Mouse (Mus musculus) small intestine, adult 2 months (tissue): ENCODE data around the gene Gm4969. TPM values are rescaled to one million over a fixed set of nuclear protein-coding genes. Genes with fewer than 3 reads are reported as not detected.
A peak's percentile ranks its signal among the peaks of the same experiment; 100 is the strongest.

Experiments
- H3K27ac ChIP-seq: fragments of 200-500 bp; 2 replicates; pipeline ENCODE4 v1.5.1; 2012; ENCODE audit warnings: low read depth, low read length, control low read depth, inconsistent platforms; ENCODE audit not compliant: insufficient read depth
- H3K27me3 ChIP-seq: fragments of 200-500 bp; 2 replicates; pipeline ENCODE4 v1.6.1; 2012; ENCODE audit warnings: mild to moderate bottlenecking, moderate library complexity, low read length, inconsistent platforms; ENCODE audit not compliant: control insufficient read depth, insufficient read depth
- H3K36me3 ChIP-seq: fragments of 200-500 bp; 2 replicates; pipeline ENCODE4 v1.6.1; 2012; ENCODE audit warnings: mild to moderate bottlenecking, low read length, control low read depth, inconsistent platforms; ENCODE audit not compliant: control insufficient read depth, insufficient read depth
- H3K4me1 ChIP-seq: fragments of 200-500 bp; 2 replicates; pipeline ENCODE4 v1.6.1; 2012; ENCODE audit warnings: low read length, inconsistent platforms, mixed read lengths; ENCODE audit not compliant: control insufficient read depth, insufficient read depth, insufficient read length
- H3K4me3 ChIP-seq: fragments of 200-500 bp; 2 replicates; pipeline ENCODE4 v1.5.1; 2012; ENCODE audit warnings: low read depth, mild to moderate bottlenecking, control low read depth, inconsistent platforms, low read length, moderate library complexity
- CTCF ChIP-seq: fragments of 200-500 bp; IDR thresholded peaks from 2 replicates; pipeline ENCODE4 v1.5.1; 2012; ENCODE audit warnings: low read depth, mild to moderate bottlenecking, control low read depth, inconsistent platforms, low read length, moderate library complexity, mixed read lengths; ENCODE audit not compliant: insufficient replicate concordance, insufficient read length; ENCODE audit errors: extremely low read depth
- POLR2A ChIP-seq: fragments of 200-500 bp; IDR thresholded peaks from 2 replicates; pipeline ENCODE4 v1.6.1; 2012; ENCODE audit warnings: low read depth, mild to moderate bottlenecking, control low read depth, inconsistent platforms, low read length, moderate library complexity
- WGBS: fragments of 180-500 bp; shearing (Covaris S2); methylation state at CpG from one replicate; pipeline ENCODE4 v1.1.7; 2018; 5-methylcytosine and 5-hydroxymethylcytosine counted together
- polyA plus RNA-seq: library from polyadenylated mRNA; depleted of rRNA; stranded (reverse); fragments of >200 nt; gene quantifications from 2 replicates; pipeline ENCODE4 v1.2.3, GENCODE M21; 2012

Gm4969 gene
- polyA plus RNA-seq, 1 experiment: not detected

- TF ChIP-seq POLR2A: peak; percentile 86
- no peak for TF ChIP-seq CTCF
- peaks cover 3% of the 10 kb centered on the region; the same call in 1 of the 2 replicates for H3K4me1 ChIP-seq
These were observed 30.8 kb upstream of the Gm4969 start, which contains the start of gene Qpctl for GRCm38 (mm10) chr7:19148875-19149541. TSS of gene Qpctl (minus strand) at chr7:19149291.

GRCm38 (mm10) chr7:19148180-19148874 lies 30.2 kb upstream of the Gm4969 start:
- WGBS: 9% methylated on average over 20 of the region's 20 CpGs
- Histone ChIP-seq H3K4me3 (peak overlapping the region; percentile 87), H3K27me3 (no peaks in the 10 kb centered on the region), H3K36me3 (peaks cover 7% of the 10 kb centered on the region; the same call in 1 of the 2 replicates), H3K27ac (peak overlapping the region; percentile 70; the same call in 1 of the 2 replicates), H3K4me1 (peaks cover 3% of the 10 kb centered on the region; the same call in 1 of the 2 replicates)
- no peak for TF ChIP-seq POLR2A
- no peak for TF ChIP-seq CTCF

More at GRCm38 (mm10) chr7:19148875-19149541, 30.8 kb upstream of the Gm4969 start, which contains the start of gene Qpctl:
- peaks cover 10% of the 10 kb centered on the region; the same call in 1 of the 2 replicates for H3K36me3 ChIP-seq
- peak within 1 kb of the TSS; percentile 87 for H3K4me3 ChIP-seq
- H3K27me3 ChIP-seq: no peaks in the 10 kb centered on the region
- H3K27ac ChIP-seq: peak within 1 kb of the TSS; percentile 70
- under 1% methylated on average over 43 of the region's 43 CpGs for WGBS

DNA sequence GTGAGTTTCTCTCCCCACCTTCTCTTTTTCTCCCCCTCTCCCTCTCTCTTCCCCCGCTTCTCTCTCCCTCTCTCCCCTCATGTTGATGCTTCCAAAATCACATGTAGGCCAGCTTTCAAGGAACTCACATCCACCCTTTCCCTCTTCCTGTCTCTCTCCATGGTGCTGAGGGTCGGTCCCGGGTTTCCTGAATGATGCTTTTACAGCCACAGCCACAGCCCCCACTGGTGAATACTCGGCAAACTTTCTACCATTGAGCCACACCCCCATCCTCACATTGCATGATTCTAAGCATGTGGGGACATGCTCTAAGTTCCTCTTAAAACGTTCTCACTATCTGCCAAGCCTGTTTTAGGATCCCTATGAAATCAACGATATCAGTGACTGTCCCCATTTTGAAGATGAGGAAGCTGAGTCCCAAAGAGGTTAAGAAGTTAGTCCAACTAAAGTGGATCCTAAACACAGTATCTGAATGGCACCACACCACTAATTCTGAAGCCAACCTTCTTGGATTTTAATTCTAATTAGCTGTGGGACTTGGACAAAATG lies 29.4 kb upstream of the Gm4969 start:
- WGBS: 45% methylated on average over 6 of the region's 6 CpGs
- Histone ChIP-seq H3K27ac (no peak overlapping the region), H3K36me3 (peaks cover 4% of the 10 kb centered on the region; the same call in 1 of the 2 replicates), H3K4me3 (no peak overlapping the region), H3K27me3 (no peaks in the 10 kb centered on the region), H3K4me1 (peaks cover 3% of the 10 kb centered on the region; the same call in 1 of the 2 replicates)
- no peak for TF ChIP-seq CTCF
- TF ChIP-seq POLR2A: no peak

DNA sequence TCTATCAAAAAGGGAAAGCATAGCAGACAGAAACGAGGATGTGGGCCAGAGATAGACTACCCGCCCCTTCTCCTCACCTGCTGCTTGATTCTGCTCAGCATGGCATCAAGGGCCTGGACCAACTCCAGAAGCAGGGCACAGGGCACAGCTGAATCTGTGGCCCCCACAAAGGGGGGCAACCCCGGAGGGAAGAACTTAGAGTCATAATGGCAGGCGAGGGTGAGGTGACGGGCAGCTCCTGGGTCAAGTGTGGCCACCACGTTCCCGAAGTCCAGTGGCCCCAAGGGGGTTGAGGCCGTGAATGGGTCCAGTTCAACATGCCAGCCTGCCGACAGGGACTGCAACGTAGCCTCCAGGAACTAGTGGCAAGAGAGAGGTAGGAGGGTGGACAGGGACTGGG lies 28.6 kb upstream of the Gm4969 start:
- H3K4me3 ChIP-seq: no peak overlapping the region
- no peak overlapping the region for H3K27ac ChIP-seq
- peaks cover 3% of the 10 kb centered on the region; the same call in 1 of the 2 replicates for H3K4me1 ChIP-seq
- TF ChIP-seq POLR2A: no peak
- TF ChIP-seq CTCF: no peak
- peaks cover under 1% of the 10 kb centered on the region; the same call in 1 of the 2 replicates for H3K36me3 ChIP-seq
- H3K27me3 ChIP-seq: no peaks in the 10 kb centered on the region
- WGBS: 89% methylated on average over 10 of the region's 10 CpGs

DNA sequence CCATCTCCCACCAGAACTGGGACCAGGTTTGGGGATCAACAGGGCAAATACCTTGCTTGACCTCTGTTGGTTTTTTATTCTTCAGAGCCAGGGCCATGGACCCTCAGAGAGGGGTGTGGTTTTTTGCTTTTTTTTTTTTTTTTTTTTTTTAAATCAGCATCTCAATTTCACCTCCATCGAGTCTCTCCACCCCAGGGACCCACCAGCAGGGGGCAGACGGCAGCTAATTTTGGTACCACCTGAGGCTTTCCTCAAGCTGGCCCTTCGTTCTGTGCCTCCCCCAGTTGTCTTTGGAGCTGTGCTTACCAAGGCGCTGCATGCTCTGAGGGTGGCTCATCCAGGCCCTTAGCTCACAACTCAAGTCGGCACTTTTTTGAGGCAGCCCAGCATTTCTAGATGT lies 19.2 kb upstream of the Gm4969 start:
- H3K27ac ChIP-seq: no peak overlapping the region
- WGBS: 48% methylated on average over 5 of the region's 5 CpGs
- H3K4me3 ChIP-seq: no peak overlapping the region
- H3K36me3 ChIP-seq: peaks cover 51% of the 10 kb centered on the region
- H3K4me1 ChIP-seq: no peaks in the 10 kb centered on the region
- peak; percentile 52; the same call in 1 of the 2 replicates for TF ChIP-seq CTCF
- TF ChIP-seq POLR2A: no peak
- H3K27me3 ChIP-seq: no peaks in the 10 kb centered on the region

DNA sequence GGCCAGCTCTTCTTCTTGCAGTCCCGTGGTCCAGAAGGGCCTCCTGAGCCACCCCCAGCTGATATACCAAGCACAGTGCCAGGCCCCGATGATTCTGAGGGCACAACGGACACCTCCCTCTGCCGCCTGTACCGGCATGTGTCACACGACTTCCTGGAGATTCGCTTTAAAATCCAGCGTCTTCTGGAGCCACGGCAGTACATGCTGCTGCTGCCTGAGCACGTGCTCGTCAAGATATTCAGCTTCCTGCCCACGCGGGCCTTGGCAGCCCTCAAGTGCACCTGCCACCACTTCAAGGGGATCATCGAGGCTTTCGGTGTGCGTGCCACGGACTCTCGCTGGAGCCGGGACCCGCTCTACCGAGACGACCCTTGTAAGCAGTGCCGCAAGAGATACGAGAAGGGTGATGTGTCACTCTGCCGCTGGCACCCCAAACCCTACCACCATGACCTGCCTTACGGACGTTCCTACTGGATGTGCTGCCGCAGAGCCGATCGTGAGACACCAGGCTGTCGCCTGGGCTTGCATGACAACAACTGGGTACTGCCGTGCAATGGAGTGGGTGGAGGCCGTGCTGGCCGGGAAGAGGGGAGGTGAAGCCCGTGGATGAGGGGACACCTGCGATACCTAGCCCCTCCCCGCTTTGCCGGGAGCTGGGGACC lies 18.6 kb upstream of the Gm4969 start:
- TF ChIP-seq CTCF: no peak
- Histone ChIP-seq H3K4me1 (no peaks in the 10 kb centered on the region), H3K4me3 (no peak overlapping the region), H3K36me3 (peaks cover 51% of the 10 kb centered on the region), H3K27ac (no peak overlapping the region), H3K27me3 (no peaks in the 10 kb centered on the region)
- 92% methylated on average over 38 of the region's 38 CpGs for WGBS
